Mouse (Mus musculus): ENCODE measurements around the gene Tsc22d2. TPM values are rescaled to one million over a fixed set of nuclear protein-coding genes. Genes with fewer than 3 reads are reported as not detected.
A peak's percentile ranks its signal among the peaks of the same experiment; 100 is the strongest.

The Tsc22d2 gene
- polyA plus RNA-seq, 1 experiment from 2014 or later: 13.0 TPM

DNA sequence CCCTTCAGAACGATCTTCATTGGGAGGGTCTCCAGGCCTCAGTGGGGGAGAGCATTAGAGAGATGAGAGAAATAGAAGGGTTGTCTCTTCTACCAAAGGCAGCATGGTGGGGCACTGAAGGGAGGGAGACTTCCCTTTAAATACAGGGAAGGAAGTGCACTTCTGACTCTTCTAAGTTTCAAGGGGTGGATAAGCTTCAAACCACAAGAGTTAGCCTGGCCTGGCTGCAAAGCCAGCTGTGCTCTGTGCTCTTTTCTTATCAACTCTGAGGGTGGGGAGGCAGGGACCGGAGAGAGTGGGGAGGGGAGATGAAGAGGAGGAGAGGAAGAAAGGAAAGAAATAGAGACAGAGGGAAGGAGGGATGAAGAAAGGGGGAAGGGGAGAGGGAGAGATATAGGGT is 87.4 kb downstream of the Tsc22d2 start:
- no peaks in the 10 kb centered on the region for H3K36me3 ChIP-seq (ENCODE audit: control insufficient read depth, insufficient read depth, low read length)
- H3K4me1 ChIP-seq (replicated peaks; ENCODE audit: control insufficient read depth, insufficient read depth): no peaks in the 10 kb centered on the region
- no peak overlapping the region for H3K4me3 ChIP-seq (ENCODE audit: low read depth, low read length)
- H3K9me3 ChIP-seq (ENCODE audit: control insufficient read depth, low read length): no peaks in the 10 kb centered on the region
- H3K27ac ChIP-seq (replicated peaks): no peak overlapping the region
- H3K27me3 ChIP-seq (ENCODE audit: control insufficient read depth, insufficient read depth, low read length): no peaks in the 10 kb centered on the region
- ATAC-seq (ENCODE audit: low FRiP score, low TSS enrichment) (no peak), DNase-seq (ENCODE audit: low spot score) (no peak)
- no peak overlapping the region for H3K4me2 ChIP-seq (replicated peaks; ENCODE audit: low read depth)
- H3K9ac ChIP-seq (ENCODE audit: low read length): no peak overlapping the region
- TF ChIP-seq EP300 (optimal IDR thresholded peaks at IDR 0.05) (no peak), CTCF (IDR thresholded peaks at IDR 0.05; ENCODE audit: low read depth) (no peak)
- 50% methylated on average over 2 of the region's 2 CpGs for WGBS

DNA sequence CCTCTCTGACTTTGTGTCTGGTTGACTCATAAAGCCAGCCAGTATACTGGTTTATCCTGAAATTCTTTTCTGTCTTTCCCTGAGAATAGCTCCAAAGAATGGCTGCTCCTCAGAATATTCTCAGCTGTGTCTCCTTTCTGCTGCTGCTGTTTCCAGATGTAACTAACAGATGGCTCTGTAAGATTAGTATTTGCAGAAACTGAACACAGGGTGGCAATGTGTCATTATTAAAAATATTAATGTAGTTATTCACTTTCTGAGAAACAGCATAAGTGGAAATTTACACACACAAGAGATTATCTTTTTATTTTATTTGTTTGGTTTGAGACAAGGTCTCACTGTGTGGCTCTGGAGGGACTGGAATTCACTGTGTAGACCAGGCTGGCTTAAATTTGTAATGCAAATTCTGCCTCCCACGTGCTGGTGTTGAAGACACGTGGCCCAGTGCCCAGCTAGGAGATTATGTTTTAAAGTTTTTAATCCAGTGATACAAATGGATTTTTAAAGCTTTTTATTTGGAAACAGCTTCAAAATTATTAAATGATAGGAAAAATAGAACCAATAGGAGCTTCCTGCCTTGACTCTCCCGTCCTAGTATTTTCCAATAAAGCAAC is 89.3 kb downstream of the Tsc22d2 start:
- no peaks in the 10 kb centered on the region for H3K36me3 ChIP-seq (ENCODE audit: control insufficient read depth, insufficient read depth, low read length)
- H3K27me3 ChIP-seq (ENCODE audit: control insufficient read depth, insufficient read depth, low read length): no peaks in the 10 kb centered on the region
- WGBS: 41% methylated on average over 3 of the region's 3 CpGs
- no peak overlapping the region for H3K9ac ChIP-seq (ENCODE audit: low read length)
- TF ChIP-seq CTCF (IDR thresholded peaks at IDR 0.05; ENCODE audit: low read depth) (peak; percentile 39), EP300 (optimal IDR thresholded peaks at IDR 0.05) (no peak)
- H3K9me3 ChIP-seq (ENCODE audit: control insufficient read depth, low read length): no peaks in the 10 kb centered on the region
- H3K4me3 ChIP-seq (ENCODE audit: low read depth, low read length): no peak overlapping the region
- no peak overlapping the region for H3K4me2 ChIP-seq (replicated peaks; ENCODE audit: low read depth)
- ATAC-seq (ENCODE audit: low FRiP score, low TSS enrichment) (no peak), DNase-seq (ENCODE audit: low spot score) (no peak)
- H3K4me1 ChIP-seq (replicated peaks; ENCODE audit: control insufficient read depth, insufficient read depth): no peaks in the 10 kb centered on the region
- H3K27ac ChIP-seq (replicated peaks): no peak overlapping the region

DNA sequence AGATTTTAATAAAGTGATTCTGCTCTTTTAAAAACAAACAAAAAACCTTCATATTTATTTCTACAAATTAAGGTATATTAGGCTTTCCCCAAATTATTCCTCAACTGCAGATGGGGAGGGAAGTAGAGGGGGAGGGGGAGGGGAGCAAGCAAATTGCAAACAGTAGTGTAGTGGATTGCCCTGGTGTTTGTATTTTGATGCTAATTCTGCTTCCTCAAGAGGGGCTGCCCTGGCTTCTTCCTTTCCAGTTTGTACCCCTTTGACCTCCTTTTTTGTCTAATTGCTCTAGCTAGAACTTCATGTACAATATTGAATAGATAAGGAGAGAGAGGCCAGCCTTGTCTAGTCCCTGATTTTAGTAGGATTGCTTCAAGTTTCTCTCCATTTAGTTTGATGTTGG is 90.2 kb downstream of the Tsc22d2 start:
- Histone ChIP-seq H3K4me1 (replicated peaks; ENCODE audit: control insufficient read depth, insufficient read depth) (no peaks in the 10 kb centered on the region), H3K4me2 (replicated peaks; ENCODE audit: low read depth) (no peak overlapping the region), H3K4me3 (ENCODE audit: low read depth, low read length) (no peak overlapping the region), H3K27ac (replicated peaks) (no peak overlapping the region), H3K27me3 (ENCODE audit: control insufficient read depth, insufficient read depth, low read length) (no peaks in the 10 kb centered on the region), H3K9ac (ENCODE audit: low read length) (no peak overlapping the region), H3K9me3 (ENCODE audit: control insufficient read depth, low read length) (no peaks in the 10 kb centered on the region), H3K36me3 (ENCODE audit: control insufficient read depth, insufficient read depth, low read length) (no peaks in the 10 kb centered on the region)
- DNase-seq (ENCODE audit: low spot score) (no peak), ATAC-seq (ENCODE audit: low FRiP score, low TSS enrichment) (no peak)
- no peak for TF ChIP-seq CTCF (IDR thresholded peaks at IDR 0.05; ENCODE audit: low read depth)
- no peak for TF ChIP-seq EP300 (optimal IDR thresholded peaks at IDR 0.05)

DNA sequence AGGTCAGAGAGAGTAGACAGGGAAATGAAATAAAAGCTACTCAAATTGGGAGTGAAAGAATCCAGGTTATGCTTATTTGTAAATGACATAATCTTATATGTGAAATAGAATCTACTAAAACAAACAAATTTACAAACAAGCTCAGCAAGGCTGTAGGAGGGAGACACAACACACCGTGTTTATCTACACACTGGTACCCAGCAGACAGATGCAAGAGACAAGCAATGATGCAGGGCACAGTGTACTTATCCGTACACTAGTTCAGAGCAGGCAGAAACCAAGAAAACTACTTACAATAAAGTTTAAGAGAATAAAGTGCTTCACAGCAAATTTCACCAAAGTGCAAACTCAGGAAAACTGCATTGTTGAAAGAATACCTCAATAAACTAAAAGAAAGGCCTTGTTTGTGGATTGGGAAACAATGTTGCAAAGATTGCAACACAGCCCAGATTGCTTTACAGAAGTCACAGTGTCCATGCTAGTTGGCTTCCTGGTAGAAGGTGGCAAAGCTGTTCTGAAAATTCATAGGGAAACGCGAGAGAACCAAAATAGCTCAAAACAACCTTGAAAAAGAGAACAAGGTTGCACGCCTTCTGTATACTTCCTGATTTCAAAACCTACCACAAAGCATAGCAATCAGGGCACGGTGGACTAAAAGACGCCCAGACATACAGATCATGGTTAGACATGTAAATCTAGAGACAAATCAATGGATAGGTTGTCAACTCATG is 93.7 kb downstream of the Tsc22d2 start:
- H3K4me2 ChIP-seq (replicated peaks; ENCODE audit: low read depth): no peak overlapping the region
- no peaks in the 10 kb centered on the region for H3K4me1 ChIP-seq (replicated peaks; ENCODE audit: control insufficient read depth, insufficient read depth)
- WGBS: 85% methylated on average over 7 of the region's 7 CpGs
- H3K9me3 ChIP-seq (ENCODE audit: control insufficient read depth, low read length): no peaks in the 10 kb centered on the region
- H3K9ac ChIP-seq (ENCODE audit: low read length): no peak overlapping the region
- H3K27ac ChIP-seq (replicated peaks): no peak overlapping the region
- TF ChIP-seq CTCF (IDR thresholded peaks at IDR 0.05; ENCODE audit: low read depth) (no peak), EP300 (optimal IDR thresholded peaks at IDR 0.05) (no peak)
- ATAC-seq (ENCODE audit: low FRiP score, low TSS enrichment) (no peak), DNase-seq (ENCODE audit: low spot score) (no peak)
- no peak overlapping the region for H3K4me3 ChIP-seq (ENCODE audit: low read depth, low read length)
- H3K27me3 ChIP-seq (ENCODE audit: control insufficient read depth, insufficient read depth, low read length): no peaks in the 10 kb centered on the region
- no peaks in the 10 kb centered on the region for H3K36me3 ChIP-seq (ENCODE audit: control insufficient read depth, insufficient read depth, low read length)

DNA sequence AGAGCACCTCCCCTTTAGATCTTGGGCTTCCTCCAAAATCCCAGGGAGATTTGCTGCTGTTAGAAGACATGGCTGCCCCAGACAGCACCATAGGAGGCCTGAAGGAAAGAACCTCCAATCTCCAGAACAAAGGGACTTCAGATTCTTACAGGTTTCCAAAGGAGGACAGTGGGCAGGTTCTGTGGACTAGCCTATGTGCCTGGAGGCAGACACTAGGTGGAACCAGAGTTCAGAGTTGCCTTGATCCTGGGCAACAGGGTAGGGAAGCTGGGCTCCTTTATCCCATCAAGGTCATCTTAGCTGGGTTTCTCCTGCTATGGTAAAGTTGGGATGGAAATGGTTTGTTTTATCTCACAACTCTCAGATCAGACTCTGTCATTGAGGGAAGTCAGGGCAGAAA is 97.1 kb downstream of the Tsc22d2 start:
- Histone ChIP-seq H3K9ac (ENCODE audit: low read length) (no peak overlapping the region), H3K4me3 (ENCODE audit: low read depth, low read length) (no peak overlapping the region), H3K27me3 (ENCODE audit: control insufficient read depth, insufficient read depth, low read length) (no peaks in the 10 kb centered on the region), H3K36me3 (ENCODE audit: control insufficient read depth, insufficient read depth, low read length) (no peaks in the 10 kb centered on the region), H3K9me3 (ENCODE audit: control insufficient read depth, low read length) (no peaks in the 10 kb centered on the region), H3K4me1 (replicated peaks; ENCODE audit: control insufficient read depth, insufficient read depth) (no peaks in the 10 kb centered on the region), H3K27ac (replicated peaks) (no peak overlapping the region), H3K4me2 (replicated peaks; ENCODE audit: low read depth) (no peak overlapping the region)
- DNase-seq (ENCODE audit: low spot score) (peak; percentile 21), ATAC-seq (ENCODE audit: low FRiP score, low TSS enrichment) (no peak)
- no peak for TF ChIP-seq EP300 (optimal IDR thresholded peaks at IDR 0.05)
- peak; percentile 62 for TF ChIP-seq CTCF (IDR thresholded peaks at IDR 0.05; ENCODE audit: low read depth)

DNA sequence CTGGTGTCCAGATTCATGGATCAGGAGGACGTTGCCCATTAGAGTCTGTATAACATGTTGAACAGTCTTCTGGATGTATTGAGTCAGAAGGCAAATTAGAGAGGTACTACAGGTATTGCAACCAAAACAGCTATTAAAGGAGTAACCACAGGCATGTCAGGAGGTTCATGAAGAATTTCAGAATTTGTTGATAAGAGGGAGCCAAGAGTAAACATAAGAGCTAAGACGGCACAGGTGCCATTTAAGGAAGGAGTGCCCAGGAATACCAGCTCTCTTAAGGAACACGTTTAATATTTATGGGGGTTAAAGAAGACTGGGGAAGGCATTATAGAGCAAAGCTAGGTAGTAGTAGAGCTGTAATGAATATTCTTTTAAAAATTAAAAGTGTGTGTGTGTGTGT is 98.2 kb downstream of the Tsc22d2 start:
- Histone ChIP-seq H3K4me3 (ENCODE audit: low read depth, low read length) (no peak overlapping the region), H3K27me3 (ENCODE audit: control insufficient read depth, insufficient read depth, low read length) (no peaks in the 10 kb centered on the region), H3K4me1 (replicated peaks; ENCODE audit: control insufficient read depth, insufficient read depth) (no peaks in the 10 kb centered on the region), H3K36me3 (ENCODE audit: control insufficient read depth, insufficient read depth, low read length) (no peaks in the 10 kb centered on the region), H3K27ac (replicated peaks) (no peak overlapping the region), H3K9me3 (ENCODE audit: control insufficient read depth, low read length) (no peaks in the 10 kb centered on the region), H3K9ac (ENCODE audit: low read length) (no peak overlapping the region), H3K4me2 (replicated peaks; ENCODE audit: low read depth) (no peak overlapping the region)
- ATAC-seq (ENCODE audit: low FRiP score, low TSS enrichment): no peak
- 41% methylated on average over 3 of the region's 3 CpGs for WGBS
- TF ChIP-seq EP300 (optimal IDR thresholded peaks at IDR 0.05) (no peak), CTCF (IDR thresholded peaks at IDR 0.05; ENCODE audit: low read depth) (no peak)
- DNase-seq (ENCODE audit: low spot score): no peak

All from stomach, postnatal 0 days (tissue).